Mouse (Mus musculus): ENCODE results near the gene Slc16a8.

Slc16a8 gene

DNA sequence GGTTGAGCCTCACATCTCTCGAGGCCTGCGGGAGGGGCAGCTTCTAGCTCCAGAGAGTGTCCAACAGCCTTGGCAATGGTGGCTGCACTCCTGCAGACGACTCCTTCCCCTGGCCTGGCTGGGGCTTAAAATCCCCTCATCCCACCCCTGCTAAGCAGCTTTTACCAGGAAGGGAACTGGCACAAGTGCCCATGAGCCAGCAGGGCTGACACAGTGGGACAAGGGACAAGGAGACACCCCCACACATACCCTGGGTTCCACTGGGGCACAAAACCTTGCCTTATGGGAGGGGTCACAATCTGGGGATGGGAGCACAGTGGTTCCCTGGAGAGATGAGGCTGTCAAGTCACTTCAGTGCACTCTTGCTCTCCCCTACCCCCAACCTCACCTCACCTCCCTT, at the start of gene Slc16a8:
Slc16a8 (minus strand) TSS at position 101 of the 400 bp plus-strand sequence.
- DNase-seq (ENCODE audit: low spot score), result no peak

DNA sequence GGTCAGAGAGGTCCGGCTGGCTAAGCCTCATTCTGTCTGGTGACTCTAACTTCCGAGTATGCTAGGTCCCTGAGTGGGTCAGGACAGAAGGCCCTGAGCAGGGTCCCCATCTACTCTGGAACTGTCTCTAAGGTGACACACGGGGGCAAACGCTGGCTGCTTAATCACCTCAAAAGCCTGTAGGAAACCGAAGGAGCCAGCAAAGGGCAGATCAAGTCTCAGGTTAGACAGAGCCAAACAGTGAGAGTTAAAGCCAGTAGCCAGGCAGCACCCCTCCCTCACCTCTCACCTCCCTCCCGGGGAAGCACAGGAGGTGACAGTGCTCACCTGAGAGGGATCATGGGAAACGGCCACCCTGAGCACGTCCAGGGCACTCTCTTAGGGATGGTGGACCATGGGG, 49.2 kb upstream of the Slc16a8 start:
- no peak for DNase-seq (ENCODE audit: low spot score)

DNA sequence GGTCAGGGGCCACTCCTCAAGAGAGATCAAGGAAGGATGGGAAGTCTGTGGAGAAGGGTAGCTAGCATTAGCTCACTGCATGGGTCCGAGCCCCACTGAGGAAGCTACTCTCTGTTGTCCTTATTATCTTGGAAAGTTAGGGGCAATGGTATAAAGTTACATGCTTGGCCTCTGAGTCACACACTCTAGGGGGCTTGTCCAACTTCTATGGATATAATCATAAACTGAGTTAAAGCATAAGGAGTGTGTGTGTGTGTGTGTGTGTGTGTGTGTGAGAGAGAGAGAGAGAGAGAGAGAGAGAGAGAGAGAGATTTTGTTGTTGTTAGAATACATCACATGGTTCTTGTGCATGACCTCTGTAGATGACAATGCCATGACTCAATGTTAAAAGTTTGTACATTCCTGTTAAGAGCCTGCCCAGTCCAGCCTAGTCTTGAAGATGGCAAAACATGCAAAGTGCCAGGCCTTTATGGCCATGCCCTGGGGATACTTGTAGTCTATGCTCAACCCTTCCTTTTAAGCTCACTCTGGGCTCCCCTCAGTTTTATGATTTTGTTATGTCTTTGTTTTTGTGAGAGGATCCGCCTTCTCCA, 45.1 kb upstream of the Slc16a8 start:
- DNase-seq (ENCODE audit: low spot score), result no peak

DNA sequence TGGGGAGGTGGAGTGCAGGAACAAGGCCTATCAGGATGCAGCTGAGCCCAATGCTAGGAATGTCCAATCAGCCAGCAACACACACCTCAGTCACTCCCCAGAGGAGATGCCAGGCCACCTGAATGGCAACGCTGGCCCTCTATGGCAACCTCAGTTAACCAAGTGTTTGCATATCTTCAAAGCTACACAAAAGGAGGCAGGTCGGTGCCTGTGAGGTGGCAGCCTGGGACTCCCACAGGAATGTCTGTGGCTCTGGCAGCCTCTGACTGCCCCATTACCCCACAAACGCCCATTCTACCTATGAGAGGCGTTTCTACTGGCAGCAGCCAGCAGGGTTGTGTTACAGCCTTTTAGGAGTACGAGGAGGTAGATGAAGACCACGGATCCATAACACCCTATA, 44.0 kb upstream of the Slc16a8 start:
- DNase-seq (ENCODE audit: low spot score), result no peak

DNA sequence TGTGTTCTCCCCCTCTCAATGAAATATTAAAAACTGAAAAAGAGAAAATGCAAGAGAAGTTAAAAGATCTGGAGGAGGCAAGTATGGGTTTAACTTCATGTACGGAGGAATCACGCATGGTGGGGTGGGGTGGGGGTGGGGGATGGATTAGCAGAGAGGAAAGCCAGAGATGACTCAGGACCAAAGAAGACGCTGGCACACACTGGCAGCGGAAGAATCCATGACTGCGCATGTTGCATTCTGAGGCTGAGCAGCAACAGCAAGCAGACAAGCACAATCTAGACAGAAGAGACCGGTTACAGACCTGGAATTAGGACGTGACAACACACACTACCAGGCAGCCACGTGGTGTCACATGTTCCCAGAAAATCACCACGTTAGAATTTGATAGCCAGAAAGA, 38.2 kb upstream of the Slc16a8 start:
- DNase-seq (ENCODE audit: low spot score), result no peak

DNA sequence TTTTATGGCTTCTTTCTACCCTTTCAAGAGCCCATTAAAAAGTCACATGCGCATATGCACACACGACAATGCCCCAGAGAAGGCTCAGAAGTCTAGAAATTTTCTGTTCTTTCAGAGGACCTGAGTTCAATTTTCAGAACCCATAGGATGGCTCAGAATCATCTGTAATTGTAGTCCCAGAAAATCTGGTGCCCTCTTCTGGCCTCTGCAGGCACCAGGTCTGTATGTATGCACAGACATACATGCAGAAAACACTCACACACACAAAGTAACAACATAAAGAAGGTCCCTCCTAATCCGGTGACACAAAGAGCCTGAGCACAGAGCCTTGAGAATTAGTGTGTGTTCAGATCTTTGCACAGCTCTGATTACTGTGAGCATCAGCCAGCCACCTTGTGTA, 35.8 kb upstream of the Slc16a8 start:
- DNase-seq (ENCODE audit: low spot score), result no peak

DNA sequence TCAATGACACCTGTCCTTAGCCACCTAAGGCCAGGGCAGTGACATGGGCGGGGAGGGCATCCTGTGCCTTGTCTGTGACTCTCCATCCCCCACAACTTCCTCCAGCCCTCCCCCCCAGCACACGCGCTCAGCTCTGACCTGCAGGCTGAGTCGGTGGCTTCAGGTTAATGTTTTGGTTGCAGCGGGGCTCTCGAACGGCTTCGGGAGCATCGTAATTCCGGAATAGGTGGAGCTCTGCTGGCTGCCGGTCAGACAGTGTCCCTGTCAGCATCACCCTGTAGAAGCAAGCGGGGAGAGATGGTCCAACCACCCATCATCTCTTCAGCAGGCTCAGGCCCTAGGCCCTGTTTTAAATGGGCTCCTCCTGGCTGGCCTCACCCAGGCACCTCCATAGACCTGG, 34.9 kb upstream of the Slc16a8 start:
- no peak for DNase-seq (ENCODE audit: low spot score)

DNA sequence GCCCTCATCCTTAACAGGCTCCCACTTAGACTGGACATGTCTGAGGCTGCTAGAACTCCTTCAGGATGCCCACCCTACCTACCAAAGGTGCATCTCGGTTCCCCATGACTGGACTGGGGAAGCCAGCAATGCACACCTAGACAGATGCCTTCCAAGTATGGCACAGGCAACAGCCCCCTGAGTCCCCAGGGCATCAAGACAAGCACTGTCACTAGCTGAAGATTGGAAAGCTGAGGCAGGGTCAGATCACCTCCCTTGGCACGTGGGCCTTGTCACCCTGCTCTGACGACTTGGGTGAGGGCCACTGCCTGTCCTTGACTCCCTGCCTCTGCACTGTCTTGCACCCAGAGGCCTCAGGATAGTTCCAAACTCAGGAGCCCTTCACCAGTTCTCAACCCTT, 33.8 kb upstream of the Slc16a8 start:
- DNase-seq (ENCODE audit: low spot score), result no peak

DNA sequence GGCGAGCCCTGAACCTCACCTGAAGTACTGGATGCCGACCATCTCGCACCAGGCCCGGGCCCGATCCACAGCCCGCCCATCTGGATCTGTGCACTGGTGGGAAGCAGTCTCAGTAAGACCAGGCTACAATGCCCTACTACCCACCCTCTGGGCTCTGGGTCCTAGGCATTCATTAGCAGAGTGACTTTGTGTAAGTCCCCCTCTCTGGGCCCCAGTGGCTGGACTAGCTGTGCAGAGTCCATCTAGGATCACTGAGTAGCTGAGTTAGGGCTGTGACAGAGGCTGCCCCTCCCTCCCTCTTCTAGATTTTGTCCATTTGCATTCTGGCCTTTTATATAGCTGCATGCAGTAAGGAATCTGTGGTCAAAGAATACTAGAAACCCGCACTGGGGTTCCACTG, 32.5 kb upstream of the Slc16a8 start:
- DNase-seq (ENCODE audit: low spot score), result no peak

DNA sequence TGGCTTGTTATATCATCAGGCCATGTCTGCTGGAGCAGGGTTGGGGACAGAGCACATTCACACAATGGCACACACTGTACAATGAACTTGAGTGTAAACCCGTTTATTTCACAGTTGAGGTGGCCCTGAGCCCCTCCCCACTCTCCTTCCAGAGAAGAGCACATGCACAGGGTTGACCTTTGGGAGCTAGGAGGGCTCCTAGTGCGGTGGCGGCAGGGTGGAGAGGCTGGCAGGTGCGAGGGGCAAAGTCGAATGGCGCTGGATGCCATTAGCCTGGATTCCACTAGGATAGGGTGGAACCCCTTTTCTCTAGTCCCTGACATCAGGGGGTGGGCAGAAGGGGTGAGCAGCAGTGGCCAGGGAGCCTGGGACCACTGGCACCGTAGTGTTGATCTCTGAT, 31.6 kb upstream of the Slc16a8 start:
- DNase-seq (ENCODE audit: low spot score), result no peak

DNA sequence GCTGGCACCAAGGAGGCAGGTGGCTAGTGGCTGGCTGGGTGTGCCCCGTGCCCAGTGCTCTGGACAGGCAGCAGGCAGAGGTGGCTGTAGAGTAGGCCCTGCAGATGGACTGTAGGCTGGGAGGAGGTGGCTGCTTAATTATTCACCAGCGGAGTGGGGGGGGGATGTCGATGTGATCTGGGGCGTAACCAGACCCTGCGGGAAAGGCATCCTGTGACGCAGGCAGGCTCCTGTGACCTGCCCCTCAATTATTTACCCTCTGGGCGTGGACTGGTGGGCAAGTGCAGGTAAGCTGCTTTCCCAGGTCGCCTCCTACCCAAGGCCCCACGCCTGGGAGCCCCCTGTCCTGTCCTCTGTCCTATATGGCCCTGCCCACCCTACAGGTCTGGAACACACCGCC, 30.8 kb upstream of the Slc16a8 start, which contains the start of gene Baiap2l2:
Baiap2l2 (minus strand) TSS at position 139 of the 400 bp plus-strand sequence.
- DNase-seq (ENCODE audit: low spot score), result no peak

DNA sequence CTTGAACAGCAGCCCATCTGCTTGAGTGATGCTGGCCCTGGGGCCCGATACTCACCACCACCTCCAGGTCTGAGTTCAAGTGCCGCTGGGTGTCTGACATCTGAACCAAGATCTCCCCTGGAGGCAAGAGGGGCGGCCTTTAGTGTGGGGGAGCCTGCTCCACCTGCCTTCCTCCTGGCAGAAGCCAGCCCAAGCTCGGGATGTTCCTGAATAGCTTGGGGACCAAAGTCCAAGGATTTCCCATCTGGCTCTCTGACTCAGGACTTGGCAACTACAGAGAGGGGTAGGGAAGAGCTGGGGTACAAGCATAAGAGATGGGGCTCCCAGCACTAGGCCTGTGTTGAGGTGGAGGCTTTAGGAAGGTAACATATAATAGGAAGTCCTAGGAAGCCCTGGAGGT, 28.8 kb upstream of the Slc16a8 start:
- DNase-seq (ENCODE audit: low spot score), result no peak

DNA sequence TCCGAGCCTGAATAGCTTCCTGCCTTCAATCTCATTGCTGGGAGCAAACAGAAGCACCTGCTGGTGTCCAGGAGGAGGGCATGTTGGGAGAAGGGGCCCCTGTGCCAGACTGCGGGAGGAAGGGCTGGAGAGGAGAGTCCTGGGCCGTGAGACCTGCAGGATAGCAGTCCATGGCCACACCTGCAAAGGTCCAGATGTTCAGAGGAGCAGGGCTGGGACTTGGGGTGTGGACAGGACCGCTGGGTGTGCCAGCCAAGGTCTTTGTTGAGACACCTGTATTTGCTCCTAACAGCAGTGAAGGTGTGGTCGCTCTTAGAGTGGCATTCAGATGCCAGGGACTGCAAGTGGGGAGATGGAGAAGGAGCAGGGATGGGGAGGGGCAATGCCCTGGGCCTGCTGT, 27.9 kb upstream of the Slc16a8 start:
- no peak for DNase-seq (ENCODE audit: low spot score)

DNA sequence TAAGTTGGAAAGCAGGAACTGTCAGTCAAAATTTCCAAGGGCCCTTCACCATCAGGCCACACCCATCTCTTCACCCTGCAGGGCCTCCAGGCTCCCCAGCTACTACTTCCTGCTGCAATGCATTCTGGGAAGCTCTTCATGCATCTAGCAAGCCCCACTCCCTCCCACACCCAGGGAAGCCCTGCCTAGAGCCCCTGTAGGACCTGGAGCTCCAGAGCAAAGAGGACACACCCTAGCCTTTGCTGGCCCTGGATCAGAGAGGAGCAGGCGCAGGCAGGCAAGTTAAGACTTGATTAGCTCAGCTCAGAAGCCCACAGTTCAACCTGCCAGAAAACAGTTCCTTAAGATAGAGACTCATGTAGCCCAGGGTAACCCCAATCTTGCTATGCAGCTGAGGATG, 26.8 kb upstream of the Slc16a8 start:
- peak; percentile 14 for DNase-seq (ENCODE audit: low spot score)

DNA sequence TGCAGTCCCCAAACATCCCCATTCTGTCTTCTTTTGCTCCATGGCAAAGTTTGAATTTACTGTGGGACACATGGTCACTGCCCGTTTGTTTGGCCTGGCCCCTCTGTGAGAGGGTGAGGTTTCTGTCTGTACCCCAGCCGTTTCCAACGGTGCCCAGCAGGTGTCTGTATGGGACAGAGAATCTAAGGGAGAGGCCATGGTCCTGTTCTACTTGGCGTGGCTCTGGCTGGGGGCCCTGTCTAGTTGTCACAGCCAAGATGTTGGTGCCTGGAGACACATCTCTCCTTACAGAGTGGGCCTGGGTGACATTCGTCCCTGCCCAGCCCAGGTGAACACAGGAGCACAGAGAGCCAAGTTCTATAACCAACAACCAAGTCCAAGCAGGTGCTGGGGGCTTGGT, 26.3 kb upstream of the Slc16a8 start:
- no peak for DNase-seq (ENCODE audit: low spot score)

DNA sequence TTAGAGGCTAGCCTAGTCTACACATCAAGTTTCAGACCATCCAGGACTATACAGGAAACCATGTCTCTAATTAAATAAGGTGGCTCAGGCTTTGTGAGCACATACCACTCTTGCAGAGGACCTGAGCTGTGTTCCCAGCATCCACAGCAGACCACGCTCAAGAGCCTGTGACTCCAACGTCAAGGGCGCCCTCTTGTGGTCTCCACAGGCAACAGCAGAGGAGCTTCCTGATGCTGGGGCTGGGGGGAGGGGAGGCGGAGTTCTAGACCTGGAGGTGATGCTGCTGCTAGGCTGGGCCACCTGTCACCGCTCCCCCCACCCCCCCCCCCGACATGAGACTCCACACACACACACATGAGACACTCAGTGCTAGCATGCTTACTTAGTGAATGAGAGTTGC, 25.6 kb upstream of the Slc16a8 start:
- peak; percentile 50 for DNase-seq (ENCODE audit: low spot score)

DNA sequence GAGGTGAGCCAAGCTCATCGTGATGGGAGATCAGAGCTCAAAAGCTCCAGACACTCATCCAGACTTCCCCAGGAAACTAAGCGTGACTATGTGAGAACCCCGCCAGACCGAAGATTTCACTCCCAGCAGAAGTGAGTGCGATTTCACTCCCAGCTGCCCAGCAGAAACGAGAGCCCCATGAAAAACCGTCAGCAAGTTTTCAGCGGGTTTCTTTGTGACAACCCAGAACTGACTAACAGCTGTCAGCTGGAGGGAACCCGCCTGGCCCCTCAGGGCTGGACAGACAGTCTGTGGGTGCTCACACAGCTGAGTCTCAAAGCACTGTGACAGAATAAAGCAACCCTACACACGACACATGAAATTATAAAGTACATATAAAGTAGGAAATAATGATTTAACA, 23.2 kb upstream of the Slc16a8 start:
- no peak for DNase-seq (ENCODE audit: low spot score)

DNA sequence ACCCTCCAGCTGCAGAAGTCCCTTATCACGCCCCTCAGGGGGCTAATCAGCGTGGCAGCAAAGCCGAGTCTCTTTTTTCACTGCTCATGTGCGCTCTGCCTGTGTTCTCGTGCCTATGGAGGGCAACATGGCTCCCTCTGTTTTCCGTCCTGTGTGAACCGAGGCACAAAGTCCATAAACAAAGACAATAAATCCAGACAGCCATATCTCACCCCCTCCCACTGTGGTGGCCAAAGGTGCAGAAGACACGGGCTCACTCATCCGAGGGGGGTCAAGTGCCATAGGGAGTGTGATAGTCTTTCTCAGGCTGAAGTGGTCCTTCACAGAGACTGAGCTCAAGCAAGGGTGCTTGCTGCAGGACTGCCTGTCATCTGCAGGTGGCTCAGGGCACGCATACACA, 18.5 kb upstream of the Slc16a8 start:
- no peak for DNase-seq (ENCODE audit: low spot score)

DNA sequence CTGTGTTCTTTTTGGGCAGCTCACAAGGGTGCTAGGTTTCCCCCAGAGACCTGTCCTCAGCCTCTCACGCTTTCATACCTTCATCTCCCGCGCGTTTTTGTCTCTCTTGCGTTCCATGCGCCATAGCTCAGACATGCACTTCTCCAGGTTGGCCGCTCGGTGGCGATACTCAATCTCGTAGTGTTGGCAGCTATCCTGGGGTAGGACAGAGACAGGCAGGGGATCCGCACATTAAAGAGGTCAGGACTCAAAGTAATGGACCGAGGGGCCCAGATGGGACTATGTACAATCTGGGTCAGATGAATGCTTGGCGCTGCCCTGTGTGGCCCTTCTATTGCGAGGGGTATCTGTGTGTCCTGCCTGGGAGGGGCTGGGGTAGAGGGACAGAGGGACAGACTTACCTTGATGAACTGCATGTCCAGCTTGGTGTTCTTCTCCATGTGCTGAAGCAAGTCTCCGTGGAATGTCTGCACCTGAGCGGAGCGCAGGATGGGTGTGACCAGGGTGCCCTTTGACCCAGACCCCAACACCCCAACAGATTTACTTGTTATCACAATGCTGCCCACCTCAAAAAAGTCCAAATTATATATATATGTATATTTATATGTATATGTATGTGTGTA, 16.7 kb upstream of the Slc16a8 start:
- peak; percentile 84 for DNase-seq (ENCODE audit: low spot score)

DNA sequence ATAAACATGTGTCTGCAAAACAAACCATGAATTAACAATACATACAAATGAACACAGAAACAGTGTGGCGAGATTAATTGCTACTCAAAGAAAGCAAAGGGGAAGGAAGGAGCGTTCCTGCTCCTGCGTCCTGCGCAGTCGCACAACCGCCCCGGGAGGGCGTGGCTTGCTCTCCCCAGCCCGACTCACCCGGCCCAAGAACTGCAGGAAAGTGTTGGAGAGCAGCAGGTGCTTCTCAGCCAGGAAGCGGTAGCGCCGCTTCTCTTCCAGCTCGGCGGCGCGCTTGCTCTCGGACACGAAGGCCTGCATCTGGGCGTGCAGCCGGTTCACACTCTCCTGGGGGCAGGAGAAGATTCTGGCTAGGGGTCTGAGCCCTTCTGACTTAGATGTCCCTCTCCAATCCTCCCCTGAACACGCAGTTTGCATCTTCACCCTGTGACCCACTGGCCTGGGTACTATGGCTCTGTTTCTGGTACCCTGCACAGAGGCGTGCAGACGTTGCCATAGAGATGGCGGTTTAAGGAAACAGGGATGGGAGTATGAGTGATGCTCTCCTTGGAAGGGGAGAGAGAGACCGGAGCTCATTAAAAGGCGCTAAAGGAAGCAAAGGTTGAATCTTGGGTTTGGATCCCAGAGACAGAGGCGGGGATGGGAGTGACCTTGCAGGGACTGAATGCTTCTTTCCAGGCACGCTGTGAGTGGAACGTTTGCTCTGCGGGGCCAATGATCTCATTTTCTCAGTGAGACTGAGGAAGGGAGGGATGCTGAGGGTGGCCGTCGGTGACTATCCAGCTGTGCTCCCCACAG, 16.0 kb upstream of the Slc16a8 start:
- DNase-seq (ENCODE audit: low spot score), result peak; percentile 84

DNA sequence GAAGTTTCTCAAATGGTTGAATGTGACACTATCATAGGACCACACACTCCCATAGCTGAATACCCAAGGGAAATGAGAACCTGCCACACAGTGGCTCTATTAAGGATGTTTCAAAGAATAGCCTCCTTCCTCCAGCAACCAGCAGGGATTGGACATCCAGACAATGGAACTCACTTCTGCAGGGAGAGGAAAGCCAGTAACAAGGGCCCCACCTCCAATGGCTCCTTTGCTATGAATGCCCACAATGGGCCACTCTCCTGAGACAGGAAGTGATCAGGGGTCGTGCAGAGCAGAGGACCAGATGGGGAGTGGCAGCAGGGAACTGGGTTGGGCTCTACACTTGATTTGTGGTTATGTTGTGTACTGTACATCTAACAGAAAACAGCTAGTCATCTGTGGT, 14.0 kb upstream of the Slc16a8 start:
- no peak for DNase-seq (ENCODE audit: low spot score)

DNA sequence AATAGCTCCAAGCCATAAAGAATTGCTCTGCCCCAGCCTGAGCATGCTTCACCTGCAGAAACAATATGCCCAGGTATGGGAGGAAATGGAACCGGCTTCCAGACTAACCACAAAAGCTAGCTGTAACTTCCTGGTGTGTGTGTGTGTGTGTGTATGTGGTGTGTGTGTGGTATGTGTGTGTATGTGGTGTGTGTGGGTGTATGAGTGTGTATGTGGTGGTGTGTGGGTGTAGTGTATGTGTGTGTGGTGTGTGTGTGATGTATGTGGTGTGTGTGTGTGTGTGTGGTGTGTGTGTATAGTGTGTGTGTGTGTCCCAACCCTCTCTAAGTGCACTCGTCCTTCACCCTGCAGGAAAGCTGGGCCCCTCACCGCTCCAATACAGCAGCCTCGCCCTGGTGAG, 10.8 kb upstream of the Slc16a8 start:
- DNase-seq (ENCODE audit: low spot score), result no peak

DNA sequence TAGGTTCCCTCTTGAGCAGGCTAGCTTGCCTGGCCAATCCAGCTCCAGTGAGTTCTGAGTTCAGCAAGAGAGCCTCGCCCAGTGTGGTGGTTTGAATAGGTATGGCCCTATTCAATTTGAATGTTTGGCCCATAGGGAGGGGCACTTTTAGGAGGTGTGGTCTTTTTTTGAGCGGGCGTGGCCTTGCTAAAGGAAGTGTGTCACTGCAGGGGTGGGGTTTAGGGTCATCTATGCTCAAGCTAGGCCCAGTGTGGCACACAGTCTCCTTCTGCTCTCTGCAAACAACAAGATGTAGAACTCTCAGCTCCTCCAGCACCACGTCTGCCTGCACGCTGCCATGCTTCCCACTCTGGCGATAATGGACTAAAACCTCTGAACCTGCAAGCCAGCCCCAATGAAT, 9.2 kb upstream of the Slc16a8 start:
- DNase-seq (ENCODE audit: low spot score), result no peak
